Mouse (Mus musculus) CH12.LX (cell line): Measurements from ENCODE around the gene Dusp19. TPM values are rescaled to one million over a fixed set of nuclear protein-coding genes. Genes with fewer than 3 reads are reported as not detected.

Experiments used
- DNase-seq: peaks from one replicate; pipeline ENCODE4 v3.0.0-alpha.2; 2013; ENCODE audit errors: extremely low read depth
- H3K27ac ChIP-seq: 2 replicates; pipeline ENCODE4 v1.5.1; 2012; ENCODE audit warnings: low read depth, mild to moderate bottlenecking, control low read depth, moderate library complexity; ENCODE audit not compliant: insufficient read depth
- H3K27me3 ChIP-seq: replicated peaks from 2 replicates; pipeline ENCODE3; 2012; ENCODE audit warnings: inconsistent platforms
- H3K36me3 ChIP-seq, 2 experiments: replicated peaks in 1 of 2; 2 replicates each; pipeline versions ENCODE3 to v1.6.1; 2012; ENCODE audit warnings: inconsistent platforms in 1 of 2, low read length in 1 of 2, mild to moderate bottlenecking in 1 of 2, mixed read lengths in 1 of 2, moderate library complexity in 1 of 2; ENCODE audit not compliant: control insufficient read depth in 1 of 2, insufficient read depth in 1 of 2
- H3K4me1 ChIP-seq, 2 experiments: 2 replicates each; pipeline ENCODE4 v1.6.1; 2012; ENCODE audit warnings: inconsistent platforms in 1 of 2, moderate library complexity in 1 of 2; ENCODE audit not compliant: insufficient read depth in 2 of 2, control insufficient read depth in 1 of 2
- H3K4me2 ChIP-seq: 2 replicates; pipeline ENCODE4 v1.6.1; 2012; ENCODE audit warnings: low read depth, mild to moderate bottlenecking, control low read depth; ENCODE audit not compliant: poor library complexity, insufficient read depth, severe bottlenecking
- H3K4me3 ChIP-seq, 3 experiments: fragments of 150-350 bp in 1 of 3; sonication (generic) in 1 of 3; replicated peaks in 1 of 3; 2 replicates each; pipeline versions ENCODE3 to v1.5.1; 2011 to 2012; ENCODE audit warnings: low read depth in 2 of 3, low read length in 2 of 3, mild to moderate bottlenecking in 2 of 3, moderate library complexity in 2 of 3, control low read depth in 1 of 3, improper control_type of control experiment in 1 of 3, inconsistent platforms in 1 of 3, mixed read lengths in 1 of 3; ENCODE audit not compliant: poor library complexity in 1 of 3
- H3K79me2 ChIP-seq: replicated peaks from 2 replicates; pipeline ENCODE4 v1.6.1; 2012; ENCODE audit warnings: mild to moderate bottlenecking, moderate library complexity; ENCODE audit not compliant: control insufficient read depth, poor library complexity, insufficient read depth, severe bottlenecking; ENCODE audit errors: extremely low read depth
- H3K9ac ChIP-seq: 2 replicates; pipeline ENCODE4 v1.6.1; 2012; ENCODE audit warnings: low read depth, mild to moderate bottlenecking, control low read depth, moderate library complexity; ENCODE audit not compliant: insufficient read depth
- H3K9me3 ChIP-seq: replicated peaks from 2 replicates; pipeline ENCODE3; 2012; ENCODE audit warnings: low read length, inconsistent platforms, mixed read lengths
- CHD2 ChIP-seq: IDR thresholded peaks from 2 replicates; pipeline ENCODE4 v1.6.1; 2011; ENCODE audit warnings: low read length, improper control_type of control experiment
- E2F4 ChIP-seq: IDR thresholded peaks from 2 replicates; pipeline ENCODE4 v1.6.1; 2011; ENCODE audit warnings: low read depth, low read length, improper control_type of control experiment; ENCODE audit not compliant: insufficient replicate concordance
- ELF1 ChIP-seq: IDR thresholded peaks from 2 replicates; pipeline ENCODE4 v1.6.1; 2014; ENCODE audit warnings: low read depth, mild to moderate bottlenecking, inconsistent platforms, low read length, improper control_type of control experiment
- ETS1 ChIP-seq: conservative IDR thresholded peaks from 2 replicates; pipeline ENCODE4 v1.6.1; 2012; ENCODE audit warnings: low read depth, mild to moderate bottlenecking, inconsistent platforms, low read length, improper control_type of control experiment, moderate library complexity
- GABPA ChIP-seq: IDR thresholded peaks from 2 replicates; pipeline ENCODE4 v1.6.1; 2012; ENCODE audit warnings: low read depth, low read length, improper control_type of control experiment, inconsistent platforms; ENCODE audit not compliant: insufficient replicate concordance
- HCFC1 ChIP-seq: IDR thresholded peaks from 2 replicates; pipeline ENCODE4 v1.6.1; 2012; ENCODE audit warnings: low read depth, mild to moderate bottlenecking, inconsistent platforms, low read length, improper control_type of control experiment
- JUN ChIP-seq: IDR thresholded peaks from 2 replicates; pipeline ENCODE4 v1.6.1; 2011; ENCODE audit warnings: low read depth, mild to moderate bottlenecking, low read length, improper control_type of control experiment, moderate library complexity; ENCODE audit not compliant: insufficient read depth
- KAT2A ChIP-seq: IDR thresholded peaks from 2 replicates; pipeline ENCODE4 v1.6.1; 2012; ENCODE audit warnings: low read length, improper control_type of control experiment, inconsistent platforms; ENCODE audit not compliant: insufficient replicate concordance
- MAZ ChIP-seq: IDR thresholded peaks from 2 replicates; pipeline ENCODE4 v1.6.1; 2012; ENCODE audit warnings: low read depth, mild to moderate bottlenecking, inconsistent platforms, low read length, improper control_type of control experiment, moderate library complexity
- MEF2A ChIP-seq: IDR thresholded peaks from 2 replicates; pipeline ENCODE4 v1.6.1; 2014; ENCODE audit warnings: low read depth, mild to moderate bottlenecking, inconsistent platforms, low read length, improper control_type of control experiment, borderline replicate concordance
- NRF1 ChIP-seq: IDR thresholded peaks from 2 replicates; pipeline ENCODE4 v1.6.1; 2014; ENCODE audit warnings: low read depth, mild to moderate bottlenecking, inconsistent platforms, low read length, improper control_type of control experiment, moderate library complexity
- PAX5 ChIP-seq: IDR thresholded peaks from 2 replicates; pipeline ENCODE4 v1.6.1; 2012; ENCODE audit warnings: low read length, inconsistent platforms, mixed read lengths
- SIN3A ChIP-seq: IDR thresholded peaks from 2 replicates; pipeline ENCODE4 v1.6.1; 2012; ENCODE audit warnings: low read length, improper control_type of control experiment, inconsistent platforms
- TBP ChIP-seq: conservative IDR thresholded peaks from 2 replicates; pipeline ENCODE4 v1.6.1; 2011; ENCODE audit warnings: low read depth, low read length, improper control_type of control experiment
- TCF12 ChIP-seq: IDR thresholded peaks from 2 replicates; pipeline ENCODE4 v1.6.1; 2014; ENCODE audit warnings: low read depth, mild to moderate bottlenecking, inconsistent platforms, low read length, improper control_type of control experiment
- UBTF ChIP-seq: IDR thresholded peaks from 2 replicates; pipeline ENCODE4 v1.6.1; 2012; ENCODE audit warnings: low read depth, mild to moderate bottlenecking, inconsistent platforms, low read length, improper control_type of control experiment, moderate library complexity
- ZKSCAN1 ChIP-seq: IDR thresholded peaks from 2 replicates; pipeline ENCODE4 v1.6.1; 2012; ENCODE audit warnings: low read depth, inconsistent platforms, low read length, improper control_type of control experiment, borderline replicate concordance
- ZMIZ1 ChIP-seq: IDR thresholded peaks from 2 replicates; pipeline ENCODE4 v1.6.1; 2012; ENCODE audit warnings: low read depth, mild to moderate bottlenecking, inconsistent platforms, low read length, improper control_type of control experiment
- dilution Hi-C: fragments of 300-500 bp; cut with MboI; formaldehyde crosslinking; loops from 2 replicates; pipeline ENCODE4 v1.14.3; 2020; ENCODE audit warnings: low sequenced_read_pairs; ENCODE audit not compliant: extremely low pct_unique_long_range_greater_than_20kb, extremely low pct_ligation_motif_present
- in situ Hi-C: fragments of 300-500 bp; cut with MboI; formaldehyde crosslinking; loops from 3 replicates; pipeline ENCODE4 v1.14.3; 2019; ENCODE audit warnings: low sequenced_read_pairs, low pct_ligation_motif_present, low pct_unique_long_range_greater_than_20kb, mixed read lengths
- polyA plus RNA-seq: library from polyadenylated mRNA; unstranded; fragments of >175 nt; gene quantifications from 2 replicates; pipeline ENCODE4 v1.2.1, GENCODE M21; 2012; ENCODE audit warnings: low read depth; ENCODE audit not compliant: insufficient read length
- total RNA-seq, 2 experiments: library from RNA; depleted of rRNA; stranded (reverse); fragments of 300-350 nt in 1 of 2; fragments of >200 nt in 1 of 2; gene quantifications; 2 replicates each; pipeline ENCODE4 v1.2.3; 2012 to 2014

The Dusp19 gene
- total and polyA plus RNA-seq, 3 experiments = 19.0 to 27.3 (median 23.1) TPM

DNA sequence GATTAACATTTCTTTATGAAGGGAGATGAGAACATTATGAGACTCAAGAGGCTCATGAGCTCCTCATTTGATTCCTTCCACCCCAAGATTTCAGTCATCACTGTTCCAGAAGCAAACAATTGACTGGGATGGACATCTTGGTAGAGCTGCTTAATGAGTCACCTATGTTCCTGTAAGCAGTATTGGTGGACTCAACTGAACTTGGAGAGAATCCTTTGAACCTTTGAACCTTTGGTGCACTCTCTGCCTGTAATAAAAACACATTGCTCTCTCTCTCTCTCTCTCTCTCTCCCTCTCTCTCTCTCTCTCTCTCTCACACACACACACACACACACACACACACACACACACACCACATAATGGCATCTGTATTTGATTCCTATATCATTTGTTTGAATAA lies 16.2 kb upstream of the Dusp19 start:
- DNase-seq = no peak
- in situ Hi-C loops = no loop called here

DNA sequence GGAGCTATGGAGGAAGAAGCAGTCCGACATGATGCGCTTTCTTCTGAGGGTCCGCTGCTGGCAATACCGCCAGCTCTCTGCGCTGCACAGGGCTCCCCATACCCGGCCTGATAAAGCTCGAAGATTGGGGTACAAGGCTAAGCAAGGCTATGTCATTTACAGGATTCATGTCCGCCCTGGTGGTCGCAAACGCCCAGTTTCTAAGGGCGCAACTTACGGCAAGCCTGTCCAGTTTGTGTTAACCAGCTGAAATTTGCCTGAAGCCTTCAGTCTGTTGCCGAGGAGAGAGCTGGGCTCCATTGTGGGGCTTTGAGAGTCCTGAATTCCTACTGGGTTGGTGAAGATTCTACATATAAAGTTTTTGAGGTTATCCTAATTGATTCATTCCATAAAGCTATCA lies 14.1 kb upstream of the Dusp19 start:
- Histone ChIP-seq H3K4me2 (no peak overlapping the region), H3K9ac (no peak overlapping the region), H3K9me3 (no peaks in the 10 kb centered on the region), H3K36me3 (no peaks in the 10 kb centered on the region), H3K27me3 (no peaks in the 10 kb centered on the region), H3K4me1 (no peaks in the 10 kb centered on the region), H3K79me2 (no peaks in the 10 kb centered on the region), H3K27ac (no peak overlapping the region), H3K4me3 (no peak overlapping the region)
- in situ Hi-C loops (no loop called here), dilution Hi-C loops (no loop called here)
- TF ChIP-seq UBTF (no peak), MAZ (no peak), E2F4 (no peak), HCFC1 (no peak), KAT2A (no peak), MEF2A (no peak), SIN3A (no peak)
- DNase-seq = no peak

More for the DNA sequence above, 16.2 kb upstream of the Dusp19 start:
- Histone ChIP-seq H3K27me3 (no peaks in the 10 kb centered on the region), H3K27ac (no peak overlapping the region), H3K4me3 (no peak overlapping the region), H3K4me1 (no peaks in the 10 kb centered on the region), H3K36me3 (no peaks in the 10 kb centered on the region), H3K79me2 (no peaks in the 10 kb centered on the region), H3K9me3 (no peaks in the 10 kb centered on the region), H3K9ac (no peak overlapping the region), H3K4me2 (no peak overlapping the region)
- dilution Hi-C loops = no loop called here
- TF ChIP-seq GABPA = no peak
- no peak for TF ChIP-seq ETS1
- no peak for TF ChIP-seq PAX5
- no peak for TF ChIP-seq TBP
- no peak for TF ChIP-seq ZKSCAN1
- no peak for TF ChIP-seq MAZ
- TF ChIP-seq JUN = no peak
- TF ChIP-seq ZMIZ1 = no peak
- TF ChIP-seq TCF12 = no peak
- no peak for TF ChIP-seq NRF1
- TF ChIP-seq CHD2 = no peak
- no peak for TF ChIP-seq MEF2A
- TF ChIP-seq E2F4 = no peak
- TF ChIP-seq ELF1 = no peak
